Mouse (Mus musculus): ENCODE data around the gene Card9.
"Not testable (repeated sequence)": the region's sequence is repeated elsewhere in the genome, so short reads cannot be mapped to it uniquely, and the experiment has no call there.

Gene Card9

DNA sequence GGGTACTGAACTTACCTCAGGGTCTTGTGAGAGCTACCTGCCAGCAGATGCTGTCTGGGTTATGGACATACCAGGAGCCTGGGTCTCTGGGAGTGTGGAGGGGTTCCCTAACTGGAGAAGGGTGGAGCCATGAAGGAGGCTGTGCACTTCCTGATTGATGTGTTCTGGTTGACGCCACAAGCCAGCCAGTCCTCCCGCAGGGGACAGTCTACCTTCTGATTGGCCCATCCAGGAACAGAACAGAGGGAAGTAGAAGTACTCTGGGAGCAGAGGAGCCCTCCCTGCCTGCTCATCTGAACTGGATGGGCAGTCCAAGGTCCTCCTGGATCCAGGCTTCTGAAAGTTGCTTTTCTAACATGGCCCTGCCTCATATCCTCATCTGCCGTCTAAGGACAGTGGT, at the start of gene Card9:
TSS of gene Card9 (minus strand) at position 147 of the 400 bp plus-strand sequence.
- no peak for DNase-seq

DNA sequence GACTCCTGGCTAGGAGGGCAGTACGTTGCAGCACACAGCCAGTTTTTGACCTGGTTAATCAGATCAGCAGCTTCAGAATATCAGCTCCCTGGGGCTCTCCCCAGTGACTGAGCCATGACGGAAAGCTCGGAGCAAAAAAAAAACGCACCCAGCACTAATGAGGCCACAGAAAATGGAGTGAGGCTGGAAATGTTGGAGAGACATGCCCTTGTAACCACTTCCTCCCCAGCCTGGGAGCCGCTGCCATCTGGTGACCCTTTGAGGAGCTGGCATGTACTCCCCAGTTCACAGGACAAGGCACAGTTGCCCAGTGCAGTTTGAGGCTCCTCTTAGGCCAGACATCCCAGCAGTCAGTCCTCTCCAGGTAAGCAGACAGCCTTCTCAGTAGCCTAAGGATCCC, 49.4 kb upstream of the Card9 start:
- no peak for DNase-seq

DNA sequence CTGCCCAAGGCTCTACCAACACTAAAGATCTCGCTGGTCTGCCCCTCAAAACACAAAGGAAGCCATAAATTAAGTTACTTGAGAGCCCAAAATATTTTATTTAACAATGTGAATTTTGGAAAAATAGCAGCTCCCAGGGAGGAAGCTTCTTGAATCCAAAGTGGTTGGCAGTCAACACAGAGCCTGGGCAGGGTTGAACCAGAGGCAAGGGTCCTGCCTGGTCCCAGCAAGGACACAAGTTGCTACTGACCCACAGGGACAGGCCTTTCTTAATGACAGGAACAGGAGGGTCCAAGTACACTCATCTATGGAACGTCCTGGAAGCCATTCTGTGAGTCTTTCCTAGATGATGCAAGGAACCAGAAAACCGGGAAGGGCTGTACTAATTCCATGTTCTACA, 48.6 kb upstream of the Card9 start:
- DNase-seq, result no peak

DNA sequence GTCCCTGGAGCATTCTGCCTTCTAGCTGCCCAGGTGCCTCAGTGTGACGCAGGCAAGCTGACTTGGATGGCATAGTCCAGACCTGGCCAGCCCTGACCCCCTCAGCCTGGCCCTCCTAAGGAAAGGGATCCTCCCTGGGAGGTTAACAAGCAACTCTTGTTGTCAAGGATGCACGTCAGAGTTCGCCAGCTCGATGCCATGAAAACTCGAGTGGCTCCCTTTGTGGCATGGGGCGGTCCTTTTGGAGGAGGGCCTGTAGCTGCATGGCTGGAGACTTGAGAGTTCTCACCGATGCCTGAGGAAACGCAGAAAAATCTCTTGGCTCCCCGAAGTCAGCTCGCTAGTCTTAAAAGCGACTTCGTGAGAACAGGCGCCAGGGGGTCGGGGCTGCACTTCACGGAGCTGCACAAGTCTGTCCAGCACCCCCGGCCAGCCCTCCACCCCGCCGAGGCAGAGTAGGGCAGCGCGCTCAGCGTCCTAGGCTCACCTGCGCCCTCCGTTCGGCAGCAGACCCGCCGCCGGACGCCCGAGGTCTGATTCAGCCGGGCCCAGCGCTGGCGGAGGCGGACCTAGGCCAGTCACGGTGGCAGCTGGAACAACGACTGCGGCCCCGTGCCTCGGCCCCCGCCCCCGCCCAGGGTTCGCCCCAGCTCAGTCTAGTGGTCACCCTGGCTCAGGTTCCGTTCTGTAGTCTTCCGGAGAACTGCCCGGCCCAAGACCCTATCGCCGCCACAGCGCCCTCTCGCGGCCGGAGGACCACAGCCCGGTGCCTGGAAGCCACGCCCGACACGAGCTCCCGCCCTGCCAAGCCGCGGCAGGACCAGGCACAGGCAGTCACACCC, 48.0 kb upstream of the Card9 start, which contains the start of gene Inpp5e:
TSS of gene Inpp5e (minus strand) at position 689 of the 842 bp plus-strand sequence.
- DNase-seq, result peak; percentile 96

DNA sequence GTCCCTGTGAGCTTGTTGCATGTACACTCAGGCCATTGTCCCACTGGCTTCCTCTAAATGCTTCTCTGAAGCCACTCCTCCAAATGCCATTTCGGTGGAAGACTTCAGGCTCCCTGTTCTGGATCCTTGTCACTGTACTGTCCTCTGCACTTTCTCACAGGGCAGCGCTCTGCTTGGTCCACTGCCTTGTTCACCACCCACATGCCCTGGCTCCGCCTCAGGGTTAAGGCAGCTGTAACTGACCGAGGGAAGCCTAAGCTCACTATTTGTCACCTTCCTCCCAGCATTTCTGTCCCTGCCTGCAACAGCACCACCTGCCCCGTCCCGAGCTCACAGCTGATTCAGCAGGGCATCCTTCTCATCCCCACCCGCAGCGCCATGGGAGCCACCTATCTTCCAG, 42.6 kb upstream of the Card9 start:
- DNase-seq, result no peak

DNA sequence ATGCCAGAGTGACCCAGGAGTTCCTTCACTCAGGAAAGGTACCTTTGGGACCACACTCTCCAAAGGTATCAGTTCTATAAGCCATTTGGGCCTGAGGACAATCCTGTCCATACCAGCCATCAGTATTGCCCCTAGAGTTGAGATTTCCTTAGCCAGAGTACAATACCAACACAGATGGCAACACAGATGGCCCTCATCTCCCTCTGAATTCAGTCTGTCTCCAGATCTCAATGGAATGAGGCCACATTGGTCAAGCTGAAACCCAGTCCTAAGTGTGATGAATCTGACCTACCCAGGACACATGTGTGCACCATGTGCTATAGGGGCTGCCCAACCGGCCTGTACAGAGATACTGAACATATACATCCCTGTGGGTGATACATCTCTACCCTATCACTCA, 41.5 kb upstream of the Card9 start:
- DNase-seq, result no peak

DNA sequence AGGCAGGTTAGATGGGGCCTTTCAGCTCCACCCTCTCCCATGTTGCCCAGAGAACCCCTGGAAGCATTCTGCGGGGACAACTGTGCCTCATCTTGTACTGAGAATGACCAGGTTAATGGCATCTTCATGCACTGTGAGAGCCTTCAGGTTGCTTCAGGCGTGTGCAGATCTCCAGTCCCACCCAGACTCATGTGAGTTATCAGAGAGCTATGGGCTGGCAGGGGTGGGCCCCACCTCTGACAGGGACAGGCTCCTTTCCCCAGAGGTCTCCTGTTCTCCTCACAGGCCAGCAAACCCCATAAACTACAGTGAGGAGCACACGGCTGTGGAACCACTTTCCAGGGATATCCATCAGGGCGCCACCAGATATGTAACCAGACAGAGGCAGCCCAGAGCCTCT, 40.3 kb upstream of the Card9 start:
- DNase-seq, result no peak

DNA sequence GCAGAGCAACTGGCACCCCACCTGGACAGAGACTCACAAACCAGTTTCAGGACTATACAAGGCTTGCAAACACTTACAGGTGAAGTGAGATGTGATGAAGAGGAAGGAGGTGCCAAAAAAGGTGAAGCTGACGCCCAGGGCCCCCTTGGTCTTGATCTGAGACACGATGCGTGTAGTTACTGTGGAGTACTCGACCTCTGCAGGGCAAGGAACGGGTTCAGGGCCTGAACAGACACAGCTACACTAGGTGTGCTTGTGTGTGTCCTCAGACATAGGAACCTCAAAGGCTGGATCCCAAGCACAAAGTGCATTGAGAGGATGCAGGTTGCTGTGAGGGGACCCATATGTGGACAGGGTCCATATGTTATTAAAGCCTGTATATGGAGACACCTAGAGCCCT, 39.6 kb upstream of the Card9 start:
- no peak for DNase-seq

DNA sequence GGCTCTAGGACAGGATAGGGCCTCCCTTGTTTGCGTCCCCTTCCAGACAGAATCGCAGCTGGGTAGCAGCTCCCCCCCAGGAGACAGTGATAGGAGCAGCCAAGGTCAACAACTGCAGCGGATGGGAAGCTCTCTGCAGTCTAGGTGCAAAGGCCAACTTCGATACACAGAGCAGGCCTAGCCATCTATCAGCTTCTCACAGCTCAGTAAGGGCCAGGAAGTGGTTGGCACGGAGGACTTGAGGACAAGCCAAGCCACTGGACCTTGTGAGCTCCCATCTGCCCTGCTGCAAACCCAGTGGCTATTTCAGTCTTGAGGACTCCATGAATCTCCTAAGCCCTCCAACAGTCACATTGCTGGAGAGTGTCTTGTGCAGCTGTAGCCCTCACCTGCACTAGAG, 38.9 kb upstream of the Card9 start:
- DNase-seq, result no peak

DNA sequence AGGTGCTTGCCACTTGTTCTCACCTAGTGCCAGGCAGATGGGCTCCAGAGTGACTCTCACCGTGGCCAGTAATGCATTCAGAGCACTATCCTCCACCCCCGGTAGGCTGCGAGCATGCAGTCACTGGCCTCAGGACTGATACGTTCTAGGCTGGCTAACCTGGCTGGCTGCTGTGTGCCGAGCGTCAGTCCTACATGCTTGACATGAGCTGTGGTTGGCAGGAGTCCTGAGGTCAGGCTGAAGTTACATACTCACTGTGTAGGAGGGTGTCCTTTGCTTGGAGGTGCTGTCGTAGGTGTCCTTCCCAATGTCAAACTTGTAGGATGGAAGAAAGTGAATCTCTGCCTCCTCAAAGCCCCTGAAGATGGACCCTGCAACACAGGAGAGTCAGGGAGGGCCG, 38.3 kb upstream of the Card9 start:
- DNase-seq, result no peak

DNA sequence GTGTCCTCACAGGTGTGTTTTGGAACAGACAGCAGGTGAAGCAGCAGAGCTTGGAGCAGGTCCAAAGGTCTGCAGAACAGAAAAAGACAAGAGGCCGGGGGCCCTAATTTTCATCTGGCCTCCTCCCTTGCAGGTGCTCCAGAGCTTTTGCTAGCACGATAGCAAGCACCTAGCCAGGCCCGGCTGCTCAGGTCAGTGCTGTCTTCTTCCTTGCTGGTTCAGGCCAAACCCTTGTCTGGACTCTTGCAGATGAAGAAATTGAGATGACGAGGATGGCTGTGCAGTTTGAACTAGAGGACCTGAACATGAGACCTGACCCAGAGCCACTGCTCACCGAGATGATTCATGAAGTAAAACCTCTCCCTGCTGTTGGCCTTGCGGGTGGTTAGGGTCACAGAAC, 30.9 kb upstream of the Card9 start:
- no peak for DNase-seq

DNA sequence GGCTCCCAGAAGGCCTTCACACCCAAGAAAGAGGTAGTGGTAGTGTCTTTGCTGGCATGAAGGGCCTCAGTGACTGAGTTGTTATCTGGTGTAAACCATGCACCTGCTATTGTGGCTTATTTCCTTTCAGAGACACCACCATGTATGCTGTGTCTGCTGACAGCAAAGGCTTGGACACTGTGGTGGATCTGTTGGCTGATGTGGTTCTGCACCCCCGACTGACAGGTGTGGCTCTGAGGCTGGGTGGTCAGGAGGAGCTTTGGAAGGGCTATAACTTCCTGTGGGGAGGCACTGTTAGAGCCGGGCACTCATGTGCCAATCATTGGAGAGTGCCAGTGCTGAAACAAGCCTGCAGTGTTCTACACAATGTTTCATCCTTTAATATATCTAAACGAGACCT, 30.2 kb upstream of the Card9 start:
- DNase-seq, result no peak

DNA sequence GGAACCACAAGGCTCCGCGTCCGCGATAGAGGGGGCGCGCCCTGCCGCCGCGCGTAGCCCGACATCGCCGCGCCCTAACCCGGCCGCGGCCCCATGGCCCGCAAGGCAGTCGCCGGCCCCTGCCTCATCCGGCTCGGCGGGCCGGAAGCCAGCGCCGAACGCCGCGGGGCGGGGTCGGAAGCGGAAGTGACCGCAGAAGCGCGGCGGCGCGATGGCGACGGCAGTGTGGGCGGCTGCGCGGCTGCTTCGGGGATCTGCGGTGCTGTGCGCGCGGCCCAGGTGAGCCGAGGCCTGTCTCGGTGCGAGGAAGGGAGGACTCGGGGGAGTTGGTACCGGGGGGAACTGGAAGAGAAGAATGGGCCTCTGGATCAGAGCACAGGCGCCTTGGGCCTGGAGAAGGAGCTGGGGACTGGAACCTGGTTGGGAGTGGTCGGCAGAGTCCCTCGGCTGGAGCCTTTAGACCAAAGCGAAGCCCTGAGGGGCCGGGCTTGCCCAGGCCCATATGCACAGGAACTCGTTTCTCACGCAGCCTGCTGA, 28.5 kb upstream of the Card9 start, which contains the start of the genes Entr1 and Pmpca:
TSS of gene Entr1 (minus strand) at position 163 of the 537 bp plus-strand sequence.
TSS of gene Pmpca (plus strand) at position 186 of the 537 bp plus-strand sequence.
- DNase-seq, result peak; percentile 90

DNA sequence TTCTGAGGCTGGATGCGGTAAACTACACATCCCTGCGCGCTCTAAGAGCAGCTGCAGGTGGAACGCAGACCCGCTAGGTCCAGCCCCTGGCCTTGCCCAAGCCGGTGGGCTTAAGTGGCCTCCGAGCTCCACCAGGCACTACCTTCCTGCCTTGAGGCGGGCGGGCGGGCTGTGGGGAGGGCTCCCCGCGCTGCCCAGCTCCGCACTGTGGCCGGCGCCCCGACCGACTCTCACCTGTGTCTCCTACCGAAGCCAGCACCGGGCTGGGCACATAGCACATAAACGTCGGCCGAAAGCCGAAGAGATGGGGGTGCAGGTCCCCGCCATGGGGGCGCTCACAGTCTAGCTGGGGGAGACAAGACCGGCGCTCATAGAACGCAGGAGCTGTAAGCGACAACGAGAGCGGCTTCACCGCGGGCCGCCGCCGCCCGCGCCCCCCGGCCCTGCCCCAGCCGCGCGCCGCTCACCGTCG, 28.0 kb upstream of the Card9 start:
- no peak for DNase-seq

DNA sequence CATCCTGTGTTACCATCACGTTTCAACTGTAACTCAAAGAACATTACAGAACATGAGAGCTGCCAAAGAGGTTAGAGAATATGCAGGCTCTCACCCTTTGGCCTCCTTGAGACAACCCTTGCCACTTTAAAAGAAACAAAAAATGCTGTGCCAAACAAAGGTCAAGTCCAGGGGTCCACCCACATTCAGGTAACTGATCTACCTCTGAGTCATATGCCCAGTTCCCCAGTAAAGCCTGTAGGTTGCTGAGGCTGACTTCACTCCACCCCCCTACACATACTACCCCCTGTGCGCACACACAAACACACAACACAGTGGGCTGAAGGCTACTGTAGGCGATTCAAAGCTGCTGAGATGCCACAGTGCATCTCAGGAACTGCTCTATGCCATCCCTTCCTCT, 27.0 kb upstream of the Card9 start:
- DNase-seq, result no peak

DNA sequence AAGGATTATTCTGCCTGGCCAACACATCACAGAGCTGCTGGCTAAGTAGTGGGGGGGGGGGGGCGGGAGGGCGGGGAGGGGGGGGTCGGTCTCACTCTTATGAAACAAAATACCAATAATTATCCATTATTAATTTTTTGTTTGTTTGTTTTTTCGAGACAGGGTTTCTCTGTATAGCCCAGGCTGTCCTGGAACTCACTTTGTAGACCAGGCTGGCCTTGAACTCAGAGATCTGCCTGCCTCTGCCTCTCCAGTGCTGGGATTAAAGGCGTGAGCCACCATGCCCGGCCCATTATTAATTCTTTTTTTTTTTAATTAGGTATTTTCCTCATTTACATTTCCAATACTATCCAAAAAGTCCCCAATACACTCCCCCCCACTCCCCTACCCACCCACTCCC, 20.2 kb upstream of the Card9 start:
- DNase-seq, result not testable (repeated sequence)

DNA sequence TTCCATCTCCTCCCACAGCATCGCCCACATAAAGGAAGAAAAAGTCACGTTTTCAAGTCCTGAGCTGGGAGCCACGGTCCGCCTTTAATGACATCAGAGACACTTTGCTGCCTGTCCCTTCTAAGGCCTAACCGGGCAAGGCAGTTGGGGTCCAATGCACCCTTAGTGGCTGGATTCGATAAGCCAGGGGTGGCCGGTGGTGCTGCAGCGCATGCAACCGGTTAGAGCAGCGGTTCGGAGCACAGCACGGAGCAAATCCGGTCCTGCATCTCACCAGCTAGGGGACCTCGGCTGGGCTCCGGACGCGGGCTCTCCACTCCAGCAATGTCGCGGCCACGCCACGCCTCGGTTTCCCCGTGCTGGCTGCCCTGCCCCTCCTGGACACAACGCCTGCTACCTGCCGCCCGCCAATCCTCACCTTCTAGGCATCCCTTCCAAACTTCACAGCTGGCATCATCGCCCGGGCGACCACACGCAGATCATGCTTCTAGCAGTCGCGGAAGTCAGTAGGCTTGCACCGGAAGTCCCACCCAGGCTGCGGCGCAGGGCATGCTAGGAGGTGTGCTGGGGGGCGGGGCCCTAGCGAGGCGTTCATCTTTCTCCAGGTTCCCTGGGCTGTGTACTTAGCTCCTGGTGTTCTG, 19.5 kb upstream of the Card9 start, which contains the start of gene Snapc4:
TSS of gene Snapc4 (minus strand) at position 523 of the 641 bp plus-strand sequence.
- peak; percentile 88 for DNase-seq

DNA sequence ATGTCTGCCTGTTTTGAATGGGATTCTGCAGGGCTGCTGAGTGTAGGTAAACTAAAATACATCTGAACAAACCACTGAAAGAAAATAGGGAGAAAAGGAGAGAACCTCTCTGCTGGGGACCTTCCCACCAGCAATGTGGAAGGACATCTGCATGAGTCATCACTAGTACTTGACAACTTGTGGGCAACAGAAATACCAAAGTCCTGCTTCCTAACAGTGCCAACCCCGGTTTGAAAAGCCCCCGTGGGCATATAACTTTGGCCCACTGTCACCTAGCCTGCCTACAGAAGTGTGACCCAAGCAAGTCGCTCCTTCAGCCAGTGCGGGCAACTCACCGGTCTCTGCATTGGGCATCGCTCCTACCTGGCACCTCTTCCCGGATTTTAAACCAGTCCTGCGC, 11.7 kb upstream of the Card9 start:
- no peak for DNase-seq

DNA sequence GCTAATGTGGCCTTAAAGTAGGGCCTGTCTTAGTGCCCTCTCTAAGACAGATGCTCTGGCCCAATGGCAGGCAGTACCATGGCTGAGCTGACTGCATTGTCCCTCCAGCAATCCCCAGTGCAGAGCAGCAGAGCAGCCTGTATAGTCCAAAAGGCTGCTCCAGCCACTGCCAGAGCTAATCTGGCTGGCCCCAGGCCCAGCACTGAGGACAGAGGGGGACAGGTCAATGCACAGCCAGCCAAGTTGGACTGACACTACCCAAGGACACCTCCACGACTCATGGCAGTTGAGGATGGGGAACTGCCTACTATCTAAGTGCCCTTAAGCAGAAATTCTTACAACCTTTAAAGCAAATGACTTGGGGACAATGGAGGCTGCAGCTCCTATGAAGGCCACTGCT, 7.9 kb upstream of the Card9 start:
- DNase-seq, result no peak

DNA sequence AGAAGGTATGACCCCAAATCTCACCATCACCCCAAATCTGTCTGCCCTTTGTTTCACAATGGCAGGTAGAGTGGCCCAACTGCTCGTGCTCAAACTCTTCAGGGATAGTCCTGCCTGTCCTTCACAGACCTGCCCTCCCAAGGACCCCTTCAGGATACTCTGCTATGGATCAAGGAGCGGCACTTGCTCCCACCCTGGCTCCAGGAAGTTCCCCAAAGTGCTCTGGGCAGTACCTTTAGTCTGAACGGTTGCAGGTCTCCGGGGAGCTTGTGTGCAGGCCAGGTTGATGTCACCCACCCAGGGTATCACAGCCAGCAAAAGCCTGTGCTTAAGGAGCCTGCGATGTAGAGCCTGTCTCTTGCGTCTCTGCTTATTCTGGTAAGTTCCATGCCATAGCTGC, 7.2 kb upstream of the Card9 start:
- no peak for DNase-seq

DNA sequence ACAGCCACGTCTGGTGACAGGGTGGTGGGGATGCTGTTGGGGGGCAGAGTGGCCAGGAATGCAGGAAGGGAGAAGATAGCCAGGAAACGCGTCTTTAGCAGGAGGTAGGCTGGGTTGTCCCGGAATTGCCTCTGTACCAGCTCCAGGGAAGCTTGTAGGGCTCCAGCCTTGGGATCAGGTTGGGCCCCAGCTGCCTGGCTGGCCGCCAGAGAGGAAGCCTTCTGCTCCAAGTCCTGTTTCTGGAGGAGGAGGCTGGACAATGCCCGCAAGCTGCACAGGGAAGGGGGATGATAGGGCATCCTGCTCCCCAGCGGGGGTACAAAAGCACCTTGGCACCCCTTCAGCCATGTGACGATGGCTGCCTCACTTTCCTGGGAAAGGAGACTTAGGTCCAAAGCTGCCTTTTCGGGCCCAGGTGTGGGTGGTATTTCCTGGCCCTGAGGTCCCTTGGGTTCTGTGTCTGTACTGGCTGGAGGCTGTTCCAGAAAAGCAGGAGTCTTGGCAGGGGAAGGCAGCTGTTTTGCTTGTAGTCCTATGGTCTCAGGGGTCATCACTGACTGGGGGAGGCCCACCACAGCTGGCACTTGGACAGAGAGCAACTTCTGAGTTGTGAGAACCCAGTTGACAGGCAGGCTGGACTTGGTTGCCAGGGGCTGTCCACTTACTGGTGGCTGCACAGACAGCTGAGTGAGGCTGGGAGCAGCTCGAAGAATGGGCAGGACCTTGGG, 4.2 kb upstream of the Card9 start:
- DNase-seq, result no peak

DNA sequence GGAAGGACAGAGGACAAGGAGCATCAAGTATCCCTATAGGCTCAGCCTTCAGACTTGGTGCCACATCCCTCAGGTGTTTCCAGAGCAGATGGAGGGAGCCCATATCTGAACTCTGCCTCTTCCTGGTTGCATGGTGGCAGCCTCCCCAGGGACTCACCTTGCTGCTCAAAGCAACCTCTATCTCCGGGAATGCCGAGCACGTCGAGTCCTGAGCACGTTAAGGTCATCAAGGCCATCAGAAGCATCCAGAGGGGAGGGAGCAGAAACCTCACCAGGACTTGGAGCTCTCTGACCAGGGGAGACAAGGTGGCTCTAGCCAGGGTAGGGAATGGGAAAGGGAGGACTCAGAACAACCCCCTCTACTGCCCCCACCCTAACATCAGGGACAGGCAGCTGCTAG, 2.8 kb upstream of the Card9 start:
- no peak for DNase-seq

DNA sequence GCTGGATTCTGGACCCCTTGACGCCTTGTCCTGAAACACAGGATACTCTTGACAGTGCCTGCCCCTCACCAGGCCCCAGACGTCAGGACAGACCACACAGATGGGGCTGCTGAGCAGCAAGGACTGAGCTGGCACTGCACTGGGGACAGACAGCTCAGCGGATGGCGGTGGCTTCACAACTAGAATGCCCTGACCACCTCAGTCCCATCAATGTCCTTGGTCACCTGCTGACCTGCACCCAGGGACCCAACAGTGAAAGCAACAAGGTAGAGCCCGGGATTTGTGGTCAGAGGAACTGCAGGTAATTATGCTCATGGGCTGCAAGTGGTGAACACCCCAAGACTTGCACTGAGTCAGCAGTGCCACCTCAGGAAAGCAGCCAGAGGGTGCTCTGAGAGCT, 2.3 kb upstream of the Card9 start:
- no peak for DNase-seq
